Mouse (Mus musculus) stomach, embryonic 14.5 days (tissue): ENCODE results near the gene Cd99l2. TPM values are rescaled to one million over a fixed set of nuclear protein-coding genes. Genes with fewer than 3 reads are reported as not detected.

ENCODE experiments used
- ATAC-seq: fragments of 200-750 bp; cut with Nextera tagmentation; 2 replicates; pipeline ENCODE4 v1.8.0; 2017; ENCODE audit warnings: low read depth, moderate TSS enrichment; ENCODE audit not compliant: insufficient number of reproducible peaks, insufficient read depth, low FRiP score
- H3K27ac ChIP-seq: fragments of 300-500 bp; sonication (generic); 2 replicates; pipeline ENCODE4 v1.5.1; 2014; ENCODE audit warnings: mild to moderate bottlenecking, low read length, moderate library complexity, mixed read lengths
- H3K27me3 ChIP-seq: fragments of 300-500 bp; sonication (generic); 2 replicates; pipeline ENCODE4 v1.6.1; 2014; ENCODE audit warnings: low read length, control low read depth, mixed read lengths; ENCODE audit not compliant: control insufficient read depth, insufficient read depth
- H3K36me3 ChIP-seq: fragments of 300-500 bp; sonication (generic); 2 replicates; pipeline ENCODE4 v1.6.1; 2014; ENCODE audit warnings: mild to moderate bottlenecking, control low read depth, low read length, moderate library complexity, mixed read lengths; ENCODE audit not compliant: control insufficient read depth, insufficient read depth
- H3K4me1 ChIP-seq: fragments of 300-500 bp; sonication (generic); 2 replicates; pipeline ENCODE4 v1.6.1; 2014; ENCODE audit warnings: low read length, control low read depth, mixed read lengths; ENCODE audit not compliant: control insufficient read depth, insufficient read depth
- H3K4me2 ChIP-seq: fragments of 300-500 bp; sonication (generic); replicated peaks from 2 replicates; pipeline ENCODE4 v1.6.1; 2014; ENCODE audit warnings: low read depth, low read length, control low read depth
- H3K4me3 ChIP-seq: fragments of 300-500 bp; sonication (generic); 2 replicates; pipeline ENCODE4 v1.5.1; 2014; ENCODE audit warnings: low read depth, low read length, control low read depth
- H3K9ac ChIP-seq: fragments of 300-500 bp; sonication (generic); replicated peaks from 2 replicates; pipeline ENCODE4 v1.6.1; 2014; ENCODE audit warnings: low read depth, mild to moderate bottlenecking, control low read depth, low read length, moderate library complexity, mixed read lengths
- H3K9me3 ChIP-seq: fragments of 300-500 bp; sonication (generic); 2 replicates; pipeline ENCODE4 v1.6.1; 2016; ENCODE audit warnings: low read depth, low read length, control low read depth; ENCODE audit not compliant: control insufficient read depth
- WGBS: fragments of 180-500 bp; shearing (Covaris S2); extraction: QIAGEN DNeasy Blood & Tissue Kit; methylation state at CpG from one replicate; pipeline ENCODE4 v1.1.7; 2014; 5-methylcytosine and 5-hydroxymethylcytosine counted together
- polyA plus RNA-seq: library from polyadenylated mRNA; unstranded; fragments of >200 nt; fragmentation: Nextera tagmentation; extraction: Ambion mirVana; gene quantifications from 2 replicates; pipeline ENCODE4 v1.2.1, GENCODE M21; 2014

Cd99l2 gene
- polyA plus RNA-seq: 22.6 and 23.7 TPM in 2 replicates

DNA sequence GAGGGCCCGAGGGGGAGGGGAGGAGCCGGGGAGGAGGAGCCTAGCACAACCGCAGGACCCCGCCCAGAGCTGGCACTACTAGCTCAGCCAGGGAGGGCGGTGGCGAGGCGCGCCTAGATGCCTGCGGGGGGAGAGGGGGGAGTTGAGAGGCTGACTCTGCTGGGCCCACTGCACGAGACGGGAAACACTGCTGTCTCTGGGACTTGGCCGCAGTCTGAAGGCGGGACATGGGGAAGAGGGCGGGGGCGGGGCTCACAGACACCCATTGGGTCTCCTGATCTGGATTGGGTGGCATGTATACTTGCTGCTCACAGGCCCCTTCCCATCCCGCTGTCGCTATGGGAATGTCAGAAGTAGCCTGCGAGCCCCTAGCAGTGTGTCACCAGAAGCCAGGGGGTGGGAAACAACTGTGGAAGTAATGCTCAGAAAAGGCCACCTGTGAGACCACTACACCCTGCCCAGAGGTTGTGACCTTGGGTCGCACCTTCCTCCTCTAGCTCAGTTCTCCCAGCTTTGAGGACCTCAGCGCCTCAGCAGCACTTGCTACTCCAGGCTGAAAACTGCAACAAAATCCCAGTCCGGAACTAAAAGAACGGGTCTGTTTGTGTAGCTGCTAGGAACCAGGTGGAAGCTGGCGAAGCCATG is at the start of gene Cd99l2:
Gene Cd99l2 (minus strand): TSS at position 216 of the 645 bp plus-strand sequence.
- Histone ChIP-seq H3K9ac (peak within 1 kb of the TSS; percentile 50), H3K9me3 (no peaks in the 10 kb centered on the region), H3K36me3 (no peaks in the 10 kb centered on the region), H3K4me1 (no peaks in the 10 kb centered on the region), H3K4me3 (peak within 1 kb of the TSS; percentile 43), H3K27me3 (no peaks in the 10 kb centered on the region), H3K27ac (peak within 1 kb of the TSS; percentile 87), H3K4me2 (peak within 1 kb of the TSS; percentile 42)
- peak; percentile 97 for ATAC-seq
- 15% methylated on average over 22 of the region's 23 CpGs for WGBS

DNA sequence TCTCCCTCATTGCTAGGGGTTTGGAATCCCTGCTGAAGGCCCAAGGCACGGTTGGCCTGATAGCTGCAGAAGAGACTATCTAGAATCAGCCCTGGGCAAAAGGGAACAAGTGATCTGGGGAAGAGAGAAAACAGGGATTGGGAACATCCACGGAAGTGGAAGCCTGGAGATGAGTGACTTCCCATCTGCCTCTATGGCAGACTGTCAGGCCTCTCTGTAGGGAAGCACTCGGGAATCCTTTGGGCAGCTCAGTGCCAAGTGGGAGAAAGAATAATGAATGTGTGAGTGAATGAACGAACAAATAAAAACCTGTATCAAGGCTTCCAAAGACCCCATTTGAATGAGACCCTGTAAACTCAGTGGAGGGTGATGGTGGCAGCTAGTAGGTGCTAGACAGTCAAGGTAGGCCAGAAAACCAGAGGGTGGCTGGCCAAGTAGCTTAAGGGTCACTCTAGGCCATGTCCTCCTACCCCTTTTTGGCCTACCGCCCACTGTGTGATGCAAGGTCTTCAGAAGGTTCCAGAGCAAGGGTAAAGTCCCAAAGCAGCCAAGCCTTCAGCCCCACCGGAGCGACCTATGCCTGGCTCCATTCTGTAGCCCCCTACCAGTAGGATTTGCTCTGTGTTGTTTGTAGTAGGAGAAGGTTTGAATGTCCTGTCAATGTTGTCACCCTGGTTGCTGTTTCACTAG is 48.3 kb upstream of the Cd99l2 start:
- no peak for ATAC-seq
- whole genome bisulfite sequencing: 79% methylated on average over 7 of the region's 7 CpGs
- H3K4me1 ChIP-seq: no peaks in the 10 kb centered on the region

DNA sequence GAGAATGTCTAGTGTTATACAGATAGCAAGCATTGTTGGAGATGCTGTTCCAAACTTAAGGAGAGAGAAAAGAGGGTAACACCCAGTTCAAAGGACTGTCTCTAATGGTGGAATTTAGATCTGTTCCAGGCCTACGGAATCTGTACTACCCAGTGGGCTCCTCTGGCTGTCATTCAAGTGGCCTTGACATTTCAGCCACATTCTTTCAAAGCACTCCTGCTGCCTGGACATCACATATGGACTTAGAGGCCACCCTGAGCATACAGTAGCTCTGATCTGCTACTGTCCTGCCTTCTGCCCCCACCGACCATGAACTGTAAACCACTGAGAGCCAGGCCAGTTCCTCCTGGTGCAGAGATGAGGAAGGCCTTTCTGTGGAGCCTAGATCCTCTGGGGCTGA is 45.1 kb upstream of the Cd99l2 start:
- Histone ChIP-seq H3K27ac (no peak overlapping the region), H3K9me3 (no peaks in the 10 kb centered on the region), H3K4me3 (no peak overlapping the region), H3K27me3 (no peaks in the 10 kb centered on the region), H3K36me3 (no peaks in the 10 kb centered on the region), H3K4me2 (no peak overlapping the region), H3K4me1 (no peaks in the 10 kb centered on the region), H3K9ac (no peak overlapping the region)
- ATAC-seq: no peak
- WGBS: 62% methylated on average over 2 of the region's 2 CpGs

More for the DNA sequence above, 48.3 kb upstream of the Cd99l2 start:
- Histone ChIP-seq H3K36me3 (no peaks in the 10 kb centered on the region), H3K4me2 (no peak overlapping the region), H3K9me3 (no peaks in the 10 kb centered on the region), H3K9ac (no peak overlapping the region), H3K4me3 (no peak overlapping the region), H3K27me3 (no peaks in the 10 kb centered on the region), H3K27ac (no peak overlapping the region)

DNA sequence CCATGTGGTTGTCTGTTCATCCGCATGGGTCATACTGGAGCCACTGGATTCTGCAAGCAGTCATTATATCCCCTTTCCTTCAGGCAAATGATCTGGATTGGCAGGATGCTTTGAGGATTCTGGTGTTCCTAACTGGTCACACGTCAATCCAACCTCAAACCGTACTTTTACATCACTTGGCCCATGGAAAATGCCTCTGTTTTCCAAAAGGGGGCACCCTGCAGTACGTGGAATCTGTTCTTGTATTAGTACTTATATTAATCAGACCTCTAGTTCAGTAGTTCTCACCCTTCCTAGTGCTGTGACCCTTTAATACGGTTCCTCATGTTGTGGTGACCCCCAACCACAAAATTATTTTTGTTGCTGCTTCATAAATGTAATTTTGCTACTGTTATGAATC is 41.5 kb upstream of the Cd99l2 start:
- H3K36me3 ChIP-seq: no peaks in the 10 kb centered on the region
- no peaks in the 10 kb centered on the region for H3K4me1 ChIP-seq
- no peaks in the 10 kb centered on the region for H3K9me3 ChIP-seq
- H3K9ac ChIP-seq: no peak overlapping the region
- no peak for ATAC-seq
- no peak overlapping the region for H3K4me3 ChIP-seq
- H3K27ac ChIP-seq: no peak overlapping the region
- WGBS: 72% methylated on average over 5 of the region's 5 CpGs
- H3K27me3 ChIP-seq: no peaks in the 10 kb centered on the region
- no peak overlapping the region for H3K4me2 ChIP-seq

DNA sequence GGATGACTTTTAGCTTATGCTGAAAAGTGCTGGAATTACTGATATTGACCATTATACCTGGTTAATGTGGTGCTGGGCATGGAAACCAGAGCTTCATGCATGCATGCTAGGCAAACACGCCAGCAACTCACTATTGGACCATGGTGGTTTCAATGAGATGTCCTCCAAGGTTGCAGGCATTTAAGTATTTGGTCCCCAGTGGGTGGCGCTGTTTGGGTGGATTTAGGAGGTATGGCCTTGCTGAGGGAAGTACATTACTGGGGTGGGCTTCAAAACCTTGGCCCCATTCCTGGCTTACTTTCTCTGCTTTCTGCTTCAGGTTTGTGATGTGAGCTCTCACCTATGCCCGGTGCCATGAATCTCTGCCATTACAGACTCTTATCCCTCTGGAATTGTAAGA is 40.0 kb upstream of the Cd99l2 start:
- Histone ChIP-seq H3K9me3 (no peaks in the 10 kb centered on the region), H3K27me3 (no peaks in the 10 kb centered on the region), H3K4me2 (no peak overlapping the region), H3K4me1 (no peaks in the 10 kb centered on the region), H3K9ac (no peak overlapping the region), H3K4me3 (no peak overlapping the region), H3K27ac (no peak overlapping the region), H3K36me3 (no peaks in the 10 kb centered on the region)
- no peak for ATAC-seq
- WGBS: 67% methylated on average over 3 of the region's 3 CpGs

DNA sequence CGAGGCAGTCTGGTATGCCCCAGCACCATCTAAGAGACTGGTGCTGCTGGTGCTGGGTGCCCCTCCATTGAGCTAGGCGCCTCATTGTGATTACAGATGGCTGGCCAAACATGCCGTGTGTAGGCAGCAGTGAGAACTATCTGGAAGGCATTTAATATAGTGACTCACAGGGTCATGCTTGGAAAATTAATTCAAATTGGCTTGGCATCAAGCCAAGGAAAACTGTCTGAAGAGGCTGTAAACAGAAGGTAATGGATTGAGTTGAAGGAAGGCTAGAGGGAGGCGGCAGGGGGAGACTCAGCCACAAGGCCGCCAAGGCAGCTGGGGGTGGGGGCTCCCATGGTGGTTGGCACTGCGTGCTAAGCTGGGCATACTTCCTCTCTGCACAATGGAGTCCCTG is 36.0 kb upstream of the Cd99l2 start:
- H3K9ac ChIP-seq: no peak overlapping the region
- no peaks in the 10 kb centered on the region for H3K4me1 ChIP-seq
- H3K4me3 ChIP-seq: no peak overlapping the region
- no peak overlapping the region for H3K27ac ChIP-seq
- no peaks in the 10 kb centered on the region for H3K27me3 ChIP-seq
- 52% methylated on average over 6 of the region's 6 CpGs for WGBS
- no peaks in the 10 kb centered on the region for H3K36me3 ChIP-seq
- ATAC-seq: peak; percentile 28; the same call in 1 of the 2 replicates
- no peak overlapping the region for H3K4me2 ChIP-seq
- no peaks in the 10 kb centered on the region for H3K9me3 ChIP-seq

DNA sequence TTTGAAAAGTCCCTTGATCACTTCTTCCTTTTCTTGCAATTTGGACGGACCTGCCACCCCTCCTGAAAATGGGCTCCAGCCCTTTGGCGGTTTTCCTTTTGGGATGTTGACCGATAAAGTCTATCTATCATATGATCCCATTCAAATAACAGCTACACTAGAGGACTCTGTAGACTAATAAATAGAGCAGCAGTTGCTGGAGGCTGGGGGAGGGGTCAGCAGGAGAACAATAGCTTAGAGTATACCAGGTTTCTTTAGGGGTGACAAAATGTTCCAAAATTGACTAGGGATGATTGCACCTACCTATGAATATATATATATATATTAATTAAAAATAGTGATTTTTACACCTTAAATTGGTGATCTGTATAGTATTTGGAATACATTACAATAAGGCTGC is 35.5 kb upstream of the Cd99l2 start:
- ATAC-seq: no peak
- H3K4me3 ChIP-seq: no peak overlapping the region

DNA sequence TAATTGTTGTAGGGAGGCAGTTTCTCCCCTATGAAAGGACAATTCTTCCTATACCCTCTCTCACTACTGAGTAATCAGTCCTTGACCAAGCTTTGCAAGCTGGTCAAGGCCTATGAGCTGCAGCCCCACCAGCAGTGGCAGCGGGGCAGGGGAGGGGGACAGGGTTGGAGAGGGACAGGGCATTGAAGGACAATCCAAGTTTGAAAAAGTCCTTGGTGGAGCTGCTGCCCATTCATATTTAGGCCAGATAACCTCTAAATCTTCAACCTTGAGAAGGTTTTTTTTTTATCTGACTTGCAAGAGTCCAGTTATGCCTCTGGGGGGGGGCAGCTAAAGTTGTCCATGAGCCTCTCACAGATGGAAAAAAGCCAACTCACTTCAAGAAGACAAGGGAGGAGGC is 34.8 kb upstream of the Cd99l2 start:
- no peak for ATAC-seq
- no peaks in the 10 kb centered on the region for H3K36me3 ChIP-seq
- H3K27ac ChIP-seq: no peak overlapping the region
- H3K4me3 ChIP-seq: no peak overlapping the region
- H3K27me3 ChIP-seq: no peaks in the 10 kb centered on the region
- H3K9me3 ChIP-seq: no peaks in the 10 kb centered on the region
- no peak overlapping the region for H3K4me2 ChIP-seq
- no peaks in the 10 kb centered on the region for H3K4me1 ChIP-seq
- H3K9ac ChIP-seq: no peak overlapping the region
- 100% methylated on average over 1 of the region's 1 CpGs for WGBS

More for the DNA sequence above, 35.5 kb upstream of the Cd99l2 start:
- Histone ChIP-seq H3K4me1 (no peaks in the 10 kb centered on the region), H3K27ac (no peak overlapping the region), H3K36me3 (no peaks in the 10 kb centered on the region), H3K4me2 (no peak overlapping the region), H3K9me3 (no peaks in the 10 kb centered on the region), H3K9ac (no peak overlapping the region), H3K27me3 (no peaks in the 10 kb centered on the region)
- 67% methylated on average over 3 of the region's 3 CpGs for WGBS
